Mouse (Mus musculus) layer of hippocampus, postnatal 10 days (tissue): Measurements from ENCODE around the gene Usp33. TPM values are rescaled to one million over a fixed set of nuclear protein-coding genes. Genes with fewer than 3 reads are reported as not detected.

Experiments used
- DNase-seq, 2 experiments: peaks; one replicate each; pipeline ENCODE4 v3.0.0; 2021; ENCODE audit warnings: low spot score in 2 of 2
- total RNA-seq, 2 experiments: library from RNA; stranded (reverse); gene quantifications; 2 replicates each; pipeline ENCODE4 v1.2.3; 2021

The Usp33 gene
- total RNA-seq, 2 experiments from 2014 or later = 103 to 117 TPM

GRCm38 (mm10) chr3:152339862-152340557 is 6.3 kb upstream of the Usp33 start, which contains the start of gene Miga1:
Gene Miga1 (minus strand): TSS chr3:152340407.
- peak; percentile 81 to 88 for DNase-seq

- DNase-seq = no peak
Observed at GRCm38 (mm10) chr3:152342961-152343517, 3.2 kb upstream of the Usp33 start.

- peak in 1 of 2 experiments; percentile 48 for DNase-seq
Observed at GRCm38 (mm10) chr3:152346633-152347141, 409 bp downstream of the Usp33 start.

GRCm38 (mm10) chr3:152347227-152347626 is 949 bp downstream of the Usp33 start:
- DNase-seq = no peak

GRCm38 (mm10) chr3:152348011-152348830 is 1.9 kb downstream of the Usp33 start:
- no peak for DNase-seq

- no peak for DNase-seq
Observed at GRCm38 (mm10) chr3:152350431-152350830, 4.2 kb downstream of the Usp33 start.

- no peak for DNase-seq
Observed at GRCm38 (mm10) chr3:152350966-152351365, 4.7 kb downstream of the Usp33 start.

GRCm38 (mm10) chr3:152352289-152352688 is 6.0 kb downstream of the Usp33 start:
- no peak for DNase-seq

GRCm38 (mm10) chr3:152353434-152354177 is 7.3 kb downstream of the Usp33 start:
- no peak for DNase-seq

GRCm38 (mm10) chr3:152355361-152355760 is 9.1 kb downstream of the Usp33 start:
- no peak for DNase-seq

GRCm38 (mm10) chr3:152356751-152357150 is 10.5 kb downstream of the Usp33 start:
- no peak for DNase-seq

- DNase-seq = no peak
Observed at GRCm38 (mm10) chr3:152359151-152359550, 12.9 kb downstream of the Usp33 start.

- DNase-seq = no peak
Observed at GRCm38 (mm10) chr3:152364181-152364580, 17.9 kb downstream of the Usp33 start.

- no peak for DNase-seq
Observed at GRCm38 (mm10) chr3:152376063-152376462, 29.8 kb downstream of the Usp33 start.

GRCm38 (mm10) chr3:152384106-152384505 is 37.8 kb downstream of the Usp33 start:
- DNase-seq = no peak

GRCm38 (mm10) chr3:152395350-152396277 is 49.3 kb downstream of the Usp33 start, which contains the start of gene Zzz3:
Gene Zzz3 (plus strand): TSS chr3:152395473.
- DNase-seq = peak; percentile 82 to 89

GRCm38 (mm10) chr3:152396278-152396987 is 50.2 kb downstream of the Usp33 start:
- DNase-seq = peak; percentile 99

GRCm38 (mm10) chr3:152396988-152397314 is 50.7 kb downstream of the Usp33 start:
- DNase-seq = peak in 1 of 2 experiments; percentile 29

GRCm38 (mm10) chr3:152397335-152397940 is 51.2 kb downstream of the Usp33 start:
- DNase-seq = no peak
